Mouse (Mus musculus) liver, embryonic 18 days (tissue): Measurements from ENCODE around the gene Fnbp1l. TPM values are rescaled to one million over a fixed set of nuclear protein-coding genes. Genes with fewer than 3 reads are reported as not detected.

ENCODE experiments used
- polyA plus RNA-seq: library from polyadenylated mRNA; depleted of rRNA; stranded (reverse); fragments of >200 nt; gene quantifications from 2 replicates; pipeline ENCODE4 v1.2.3, GENCODE M21; 2012; rRNA removed

Fnbp1l gene
- polyA plus RNA-seq = 8.2 and 9.7 TPM in 2 replicates

DNA sequence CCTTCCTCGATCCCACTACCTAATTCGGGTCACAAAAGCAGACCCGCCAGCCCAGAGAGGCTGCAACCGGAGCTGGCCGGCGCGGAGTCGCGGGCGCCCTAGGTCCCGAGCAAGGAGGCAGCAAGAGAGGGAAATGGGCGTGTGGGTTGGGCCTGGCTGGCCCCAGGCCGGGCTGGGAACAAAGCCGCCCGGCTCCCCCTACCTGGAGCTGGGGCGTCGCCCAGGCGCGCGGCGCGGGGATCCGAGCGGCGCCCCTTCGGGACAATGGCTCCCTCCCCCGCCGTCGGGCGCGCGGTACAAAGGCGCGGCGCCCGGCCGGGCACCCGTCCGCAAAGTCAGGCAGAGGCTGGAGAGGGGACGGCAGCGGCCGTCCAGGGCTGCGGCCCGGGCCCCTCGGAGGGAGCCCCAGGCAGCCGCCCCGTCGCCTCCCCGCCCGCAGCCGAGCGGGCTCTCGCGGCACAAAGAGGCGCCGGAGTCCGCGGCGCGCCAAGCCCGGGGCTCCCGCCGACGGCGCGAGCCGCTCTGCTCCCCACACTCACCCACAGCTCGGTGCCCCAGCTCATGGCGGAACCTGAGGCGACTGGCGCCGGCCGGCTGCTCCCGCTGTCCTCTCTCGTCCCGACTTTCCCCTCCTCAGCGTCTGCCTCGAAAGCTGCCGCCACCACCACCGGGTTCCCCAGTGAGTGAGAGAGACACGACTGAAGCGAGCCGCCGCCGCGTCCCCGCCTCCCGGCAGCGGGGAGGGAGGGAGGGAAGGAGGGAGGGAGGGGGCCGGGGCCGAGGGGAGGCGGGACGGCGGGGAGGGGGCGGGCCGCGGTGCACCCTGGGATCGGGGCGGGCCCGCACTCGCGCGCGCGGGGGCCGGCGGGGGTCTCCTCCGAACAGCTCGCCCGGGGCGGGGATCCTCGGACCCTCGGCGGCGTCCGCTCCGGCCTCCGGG is at the start of gene Fnbp1l:
Gene Fnbp1l, minus strand, starts transcription at position 725 of the 940 bp plus-strand sequence.

Other genes with a start within 250 kb of the Fnbp1l start
- 1.4 and 1.5 TPM in 2 replicates for gene Pde5a, start 109.2 kb upstream of the Fnbp1l start, polyA plus RNA-seq